Mouse (Mus musculus): ENCODE measurements around the gene Wfdc6b.
"Not testable (repeated sequence)": the region's sequence is repeated elsewhere in the genome, so short reads cannot be mapped to it uniquely, and the experiment has no call there.

The Wfdc6b gene

DNA sequence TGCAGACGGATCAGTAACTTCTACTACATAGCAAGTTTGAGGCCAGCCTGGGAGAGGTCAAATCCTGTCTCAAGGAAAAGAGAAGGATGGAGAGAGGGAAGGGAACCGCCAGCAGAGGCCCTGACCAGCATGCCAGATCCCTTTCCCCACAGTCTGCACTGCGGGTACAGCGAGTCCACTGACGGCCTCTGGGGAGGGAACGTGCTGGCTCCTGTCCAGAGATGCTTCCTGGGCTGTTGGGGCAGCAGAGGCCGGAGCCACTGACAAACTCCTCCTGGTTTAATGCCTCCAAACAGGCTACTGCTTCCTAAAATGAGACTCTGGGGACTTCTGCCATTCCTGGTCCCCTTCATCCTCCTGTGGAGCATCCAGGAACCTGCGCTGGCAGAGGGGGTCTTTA, at the start of gene Wfdc6b, which contains the start of gene Wfdc8:
Gene Wfdc6b, plus strand, starts transcription at position 52 of the 400 bp plus-strand sequence.
Gene Wfdc8, minus strand, starts transcription at position 156 of the 400 bp plus-strand sequence.
- not testable (repeated sequence) for DNase-seq

DNA sequence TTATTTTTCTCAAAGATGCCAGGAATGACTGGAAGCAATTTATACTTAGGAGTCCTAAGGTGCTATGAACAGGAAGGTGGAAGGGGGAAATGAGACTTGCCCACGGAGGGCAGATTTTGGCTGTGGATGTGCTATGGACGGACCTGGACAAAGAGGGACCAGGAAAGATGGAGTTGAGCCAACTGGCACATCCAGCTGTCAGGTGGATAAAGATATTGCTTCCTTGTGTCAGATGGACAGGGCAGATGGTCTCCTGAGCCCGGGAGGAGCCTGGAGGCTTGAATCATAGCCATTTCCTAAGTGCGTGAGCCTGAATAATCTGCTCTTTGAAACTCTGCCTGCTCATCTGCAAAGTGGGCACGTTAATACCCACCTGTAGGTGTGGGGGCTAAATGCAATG, 49.0 kb upstream of the Wfdc6b start:
- DNase-seq, result no peak

DNA sequence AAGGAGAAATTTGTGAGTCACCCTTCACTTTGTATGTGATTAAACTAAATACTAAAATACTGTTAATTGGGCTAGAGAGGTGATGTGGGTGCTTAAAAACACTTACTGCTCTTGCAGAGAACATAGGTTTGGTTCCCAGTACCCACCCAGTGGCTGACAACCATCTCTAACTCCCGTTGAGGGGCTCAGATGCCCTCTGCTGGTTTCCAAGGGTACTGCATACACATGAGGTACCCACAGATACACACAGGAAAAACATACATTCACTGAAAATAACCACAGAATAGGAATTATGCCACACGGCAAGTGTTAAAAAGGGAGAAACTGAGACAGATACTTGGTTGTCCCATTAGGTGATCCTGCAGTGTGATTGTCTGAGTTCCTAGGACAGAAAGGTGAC, 46.3 kb upstream of the Wfdc6b start:
- no peak for DNase-seq

DNA sequence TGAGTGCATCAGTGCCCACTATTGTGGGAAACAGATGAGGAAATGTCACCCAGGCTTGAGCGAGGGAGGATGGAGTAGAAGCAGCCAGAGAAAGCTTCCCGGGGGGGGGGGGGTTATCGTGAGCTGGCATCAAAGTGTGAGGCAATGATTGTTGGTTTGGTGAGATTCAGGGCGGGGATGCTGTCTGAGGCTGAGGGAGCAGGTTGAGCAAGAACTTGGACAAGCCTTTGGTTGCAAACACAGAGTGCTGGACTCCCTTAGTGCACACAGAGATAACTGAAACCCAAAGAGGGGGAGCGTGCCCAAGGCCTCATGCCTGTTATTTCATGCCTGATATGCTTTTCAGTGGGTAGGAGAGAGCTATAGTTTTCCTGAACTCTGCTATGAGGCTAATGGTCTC, 45.9 kb upstream of the Wfdc6b start:
- DNase-seq, result no peak

DNA sequence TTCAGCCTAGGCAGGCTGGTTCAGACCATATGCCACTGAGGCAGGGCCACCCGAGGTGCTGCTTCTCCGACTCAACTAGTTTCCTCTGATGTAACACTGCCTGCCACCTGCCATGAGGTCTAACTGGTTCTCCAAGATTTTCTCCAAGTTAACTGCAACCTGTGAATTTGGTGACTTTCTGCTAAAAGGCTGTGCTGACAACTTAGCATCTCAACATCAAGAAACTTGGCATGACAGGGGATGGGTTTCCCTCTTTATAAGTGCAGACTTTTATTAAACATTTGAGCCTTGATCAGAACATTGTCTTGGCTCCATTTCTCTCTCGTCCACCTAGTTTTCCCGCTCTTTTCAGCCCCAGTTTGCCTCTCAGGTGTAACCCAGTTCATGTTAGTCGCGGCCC, 40.0 kb upstream of the Wfdc6b start, which contains the start of gene Spint3:
Gene Spint3, minus strand, starts transcription at position 101 of the 400 bp plus-strand sequence.
- not testable (repeated sequence) for DNase-seq

DNA sequence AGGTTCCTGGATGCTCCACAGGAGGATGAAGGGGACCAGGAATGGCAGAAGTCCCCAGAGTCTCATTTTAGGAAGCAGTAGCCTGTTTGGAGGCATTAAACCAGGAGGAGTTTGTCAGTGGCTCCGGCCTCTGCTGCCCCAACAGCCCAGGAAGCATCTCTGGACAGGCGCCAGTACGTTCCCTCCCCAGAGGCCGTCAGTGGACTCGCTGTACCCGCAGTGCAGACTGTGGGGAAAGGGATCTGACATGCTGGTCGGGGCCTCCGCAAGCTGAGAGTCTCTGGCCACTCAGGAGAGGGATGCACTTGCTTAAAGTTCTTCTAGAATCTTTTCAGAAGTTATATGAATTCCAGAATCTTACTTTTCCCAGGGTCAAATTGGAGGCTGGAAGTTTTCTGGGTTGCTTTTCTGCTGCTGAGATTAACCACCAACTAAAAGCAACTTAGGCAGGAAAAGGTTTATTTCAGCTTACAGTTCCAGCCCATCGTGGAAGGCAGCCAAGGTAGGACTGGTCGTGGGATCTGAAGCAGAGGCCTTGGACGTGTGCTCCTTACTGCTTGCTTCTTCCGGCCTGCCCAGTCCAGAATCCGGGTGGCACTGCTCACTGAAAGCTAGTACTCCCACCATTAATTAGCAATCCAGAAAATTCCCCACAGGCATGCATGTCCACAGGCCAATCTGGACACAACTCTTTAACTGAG, 28.1 kb upstream of the Wfdc6b start, which contains the start of gene Wfdc6a:
Gene Wfdc6a, minus strand, starts transcription at position 423 of the 701 bp plus-strand sequence.
- DNase-seq, result not testable (repeated sequence)

DNA sequence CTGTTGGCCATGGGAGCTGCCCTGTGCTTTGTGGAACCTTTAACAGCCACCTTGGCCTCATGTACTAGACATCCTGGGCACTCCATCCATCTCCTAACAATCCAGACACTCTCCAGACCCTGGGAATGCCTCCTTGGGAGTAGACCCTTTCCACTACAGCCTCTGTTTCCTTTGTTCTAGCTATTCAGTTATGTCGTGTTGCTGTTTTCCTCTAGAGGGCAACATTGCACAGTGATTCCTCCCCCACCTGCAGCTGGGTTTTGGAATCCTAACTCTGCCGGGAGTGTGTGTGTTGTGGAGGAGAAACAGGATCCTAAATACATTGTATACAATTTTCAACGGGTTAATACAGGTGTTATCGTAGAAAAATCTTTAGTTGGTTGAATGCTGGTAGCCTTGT, 21.3 kb upstream of the Wfdc6b start:
- DNase-seq, result peak; percentile 13

DNA sequence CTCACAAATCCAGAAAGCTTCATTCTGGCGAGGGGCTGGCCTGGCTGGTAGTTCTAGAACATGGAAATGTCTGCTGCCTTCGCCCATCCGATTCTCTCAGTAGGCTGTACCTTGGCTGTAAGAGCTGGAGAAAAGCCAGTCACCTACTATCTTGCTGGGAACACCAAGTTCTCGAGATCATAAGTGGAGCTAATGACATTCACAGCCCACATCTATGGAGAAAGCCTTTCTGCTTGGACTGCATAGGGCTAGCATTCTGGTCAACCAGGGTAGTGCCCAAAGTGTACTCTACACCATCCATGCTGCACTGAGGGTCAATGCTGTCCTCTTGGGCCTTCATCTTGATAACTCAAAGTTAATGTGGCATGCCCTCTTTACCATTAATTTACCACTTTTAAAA, 19.8 kb upstream of the Wfdc6b start, which contains the start of gene Eppin:
Gene Eppin, minus strand, starts transcription at position 101 of the 400 bp plus-strand sequence.
- no peak for DNase-seq

DNA sequence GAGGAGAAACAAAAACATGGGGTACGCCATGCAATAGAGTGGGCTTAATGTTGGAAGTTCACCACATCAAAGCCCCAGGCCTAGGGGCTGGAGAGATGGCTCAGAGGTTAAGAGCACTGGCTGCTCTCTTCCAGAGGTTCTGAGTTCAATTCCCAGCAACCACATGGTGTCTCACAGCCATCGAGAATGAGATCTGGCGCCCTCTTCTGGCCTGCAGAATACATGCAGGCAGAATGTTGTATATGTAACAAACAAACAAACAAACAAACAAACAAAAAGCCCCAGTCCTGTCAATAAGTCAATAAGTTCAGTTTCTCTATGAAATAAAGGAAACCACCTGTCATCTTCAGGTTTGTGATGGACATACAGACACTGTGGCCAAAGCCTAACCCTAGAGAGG, 13.1 kb upstream of the Wfdc6b start:
- DNase-seq, result no peak

DNA sequence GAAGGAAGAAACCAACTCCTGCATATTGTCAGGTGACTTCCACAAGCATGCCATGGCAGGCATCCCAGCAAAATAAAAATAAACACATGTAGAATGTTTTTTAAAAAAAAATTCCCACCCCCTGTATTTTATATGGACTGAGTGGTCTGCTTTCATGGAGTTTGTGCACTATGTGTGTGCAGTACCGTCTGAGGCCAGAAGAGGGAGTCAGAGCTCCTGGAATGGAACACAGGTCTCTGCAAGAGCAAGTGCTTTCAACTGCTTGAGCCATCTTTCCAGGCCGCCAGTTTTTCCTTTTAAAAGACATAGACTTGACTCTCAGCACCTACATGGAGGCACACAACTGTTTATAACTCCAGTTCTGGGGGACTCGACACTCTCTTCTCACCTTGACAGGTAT, 9.8 kb upstream of the Wfdc6b start:
- DNase-seq, result no peak

DNA sequence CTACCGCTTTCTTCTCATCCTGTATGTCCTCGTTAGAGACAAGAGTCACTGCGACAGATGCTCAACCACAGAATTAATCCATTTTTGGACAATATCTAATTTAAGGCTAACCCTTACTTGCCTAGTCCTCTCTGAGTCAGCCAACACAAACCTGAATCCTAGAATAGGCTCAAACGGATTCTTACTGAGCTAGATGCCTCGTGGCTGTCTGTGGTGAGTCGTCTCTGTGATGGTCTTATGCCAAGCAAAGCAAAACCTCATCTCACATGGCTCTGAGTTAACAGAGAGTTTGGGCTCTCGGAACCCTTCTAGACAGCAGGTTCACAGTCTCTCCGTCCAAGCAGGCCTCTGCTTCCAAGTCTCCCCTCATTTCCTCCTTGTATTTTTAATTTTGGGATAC, 8.9 kb upstream of the Wfdc6b start:
- peak; percentile 8 for DNase-seq

DNA sequence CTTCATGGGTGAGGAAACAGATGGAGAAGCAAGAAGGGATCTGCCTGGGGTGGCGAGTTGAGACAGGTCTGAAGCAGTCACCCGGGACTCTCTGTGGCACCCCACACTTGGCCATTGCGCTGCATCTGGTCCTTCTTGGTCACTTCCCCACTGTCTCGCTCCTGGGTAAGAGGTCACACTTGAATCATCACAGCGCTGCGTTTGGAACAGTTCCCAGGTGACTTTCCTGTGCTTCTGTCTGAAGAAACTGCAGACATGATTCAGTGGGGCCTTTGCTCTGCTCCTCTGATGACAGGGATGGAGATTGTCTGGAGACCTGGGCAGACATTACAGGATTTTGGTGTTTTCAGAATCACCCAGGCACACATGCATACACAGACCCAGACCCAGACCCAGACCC, 4.5 kb upstream of the Wfdc6b start:
- DNase-seq, result no peak

DNA sequence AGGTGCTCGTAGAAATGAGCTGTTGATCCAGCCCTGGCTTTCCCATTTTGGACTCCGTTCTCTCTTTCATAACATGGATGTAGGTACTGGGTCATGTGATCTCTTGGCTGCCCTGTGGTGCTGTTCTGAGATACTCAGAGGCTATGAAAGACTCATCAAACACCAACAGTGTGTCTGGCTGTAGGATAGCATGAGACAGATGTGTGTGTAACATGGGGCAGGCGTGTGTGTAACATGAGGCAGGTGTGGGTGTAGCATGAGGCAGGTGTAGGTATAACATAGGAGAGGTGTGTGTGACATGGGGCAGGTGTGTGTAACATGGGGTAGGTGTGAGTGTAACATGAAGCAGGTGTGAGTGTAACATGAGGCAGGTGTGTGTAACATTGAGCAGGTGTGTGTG, 2.1 kb downstream of the Wfdc6b start:
- no peak for DNase-seq

DNA sequence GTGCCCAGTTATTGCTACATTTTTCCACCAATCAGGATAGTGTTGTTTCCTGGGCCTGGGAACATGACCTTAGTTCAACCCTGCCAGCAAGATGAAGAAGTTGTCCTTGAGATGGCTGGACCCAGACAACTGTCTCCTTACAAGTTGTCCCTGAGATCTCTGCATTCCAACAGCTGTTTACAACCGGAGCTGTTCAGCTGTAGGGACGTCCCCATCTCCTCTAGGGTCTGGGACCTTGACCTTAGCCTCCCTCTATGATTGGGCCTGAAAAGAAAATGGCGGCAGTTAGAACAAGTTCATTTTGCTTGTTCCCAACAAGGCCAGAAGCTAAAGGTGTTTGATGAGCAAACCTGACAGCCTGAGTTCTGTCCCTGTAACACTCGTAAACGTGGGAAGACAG, 5.7 kb downstream of the Wfdc6b start:
- no peak for DNase-seq

DNA sequence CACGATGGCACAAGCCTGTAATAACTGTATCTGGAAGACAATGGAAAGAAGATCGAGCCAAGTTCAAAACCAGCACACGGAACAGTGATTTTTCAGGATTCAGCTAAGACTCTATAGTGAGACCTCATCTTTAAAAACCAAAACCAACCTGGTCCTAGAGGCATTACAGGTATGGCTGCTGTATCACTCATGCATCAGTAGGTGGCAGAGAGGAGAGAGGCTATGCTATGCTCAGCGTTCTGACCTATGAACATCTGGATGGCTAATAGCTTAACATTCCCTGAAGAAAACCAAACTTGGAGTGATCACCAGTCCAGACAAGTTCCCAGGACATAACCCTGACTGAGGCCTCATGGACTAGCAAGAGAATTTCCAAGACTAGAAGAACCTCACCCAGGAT, 8.5 kb downstream of the Wfdc6b start:
- no peak for DNase-seq

DNA sequence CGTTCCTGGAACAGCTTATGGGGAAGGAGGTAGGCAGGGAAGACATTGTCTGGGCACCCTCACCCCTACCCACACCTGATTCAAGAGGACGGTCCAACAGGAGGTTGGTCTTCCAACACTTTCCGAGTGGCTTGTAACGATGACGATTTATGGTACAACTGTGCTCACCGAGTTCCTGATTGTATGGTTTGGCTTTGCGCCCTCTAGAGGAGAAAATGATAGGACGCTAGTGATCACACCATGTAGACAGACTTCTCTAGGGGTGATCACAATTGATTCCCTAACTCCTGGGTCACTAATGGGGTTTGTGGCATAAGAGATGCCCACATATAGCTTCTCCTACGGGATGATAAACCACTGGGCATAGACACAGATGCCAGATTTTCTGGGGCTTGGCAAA, 21.9 kb downstream of the Wfdc6b start:
- no peak for DNase-seq

DNA sequence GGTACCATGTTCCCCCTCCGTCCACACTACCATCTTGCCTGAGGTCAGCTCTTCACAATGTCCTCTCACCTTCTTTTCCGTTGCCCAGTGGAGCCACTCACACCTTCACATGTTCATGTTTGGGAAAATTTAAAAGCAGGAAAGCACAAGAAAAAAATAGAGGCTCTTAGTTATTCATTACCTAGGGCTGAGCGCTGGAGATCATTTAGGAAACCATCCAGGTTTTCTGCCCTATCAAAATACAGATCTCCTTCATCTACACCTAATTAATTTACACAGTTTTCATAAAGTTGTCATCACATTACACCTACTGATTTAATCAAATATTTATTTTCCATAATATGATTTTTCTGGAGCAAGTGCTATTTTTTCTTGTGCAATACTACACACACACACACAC, 25.4 kb downstream of the Wfdc6b start, which contains the start of gene Wfdc16:
Gene Wfdc16, minus strand, starts transcription at position 101 of the 400 bp plus-strand sequence.
- DNase-seq, result no peak

DNA sequence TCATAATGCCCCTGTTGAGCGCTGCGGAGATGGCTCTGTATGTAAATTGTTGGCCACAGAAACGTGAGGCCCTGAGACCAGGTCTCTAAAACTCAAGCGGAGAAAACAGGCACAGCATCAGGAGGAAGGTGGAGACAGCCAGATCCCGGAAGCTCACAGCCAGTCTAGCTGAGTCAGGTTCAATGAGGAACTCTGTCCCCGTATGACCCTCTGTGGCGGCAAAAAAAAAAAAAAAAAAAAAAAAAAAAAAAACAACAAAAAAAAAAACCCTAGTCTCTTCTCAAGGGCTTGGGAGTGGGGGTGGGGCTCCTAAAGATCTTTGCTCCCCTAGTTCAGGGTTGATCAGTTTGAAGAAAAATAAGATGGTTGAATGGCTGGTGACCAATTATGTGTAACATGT, 27.8 kb downstream of the Wfdc6b start:
- DNase-seq, result no peak

DNA sequence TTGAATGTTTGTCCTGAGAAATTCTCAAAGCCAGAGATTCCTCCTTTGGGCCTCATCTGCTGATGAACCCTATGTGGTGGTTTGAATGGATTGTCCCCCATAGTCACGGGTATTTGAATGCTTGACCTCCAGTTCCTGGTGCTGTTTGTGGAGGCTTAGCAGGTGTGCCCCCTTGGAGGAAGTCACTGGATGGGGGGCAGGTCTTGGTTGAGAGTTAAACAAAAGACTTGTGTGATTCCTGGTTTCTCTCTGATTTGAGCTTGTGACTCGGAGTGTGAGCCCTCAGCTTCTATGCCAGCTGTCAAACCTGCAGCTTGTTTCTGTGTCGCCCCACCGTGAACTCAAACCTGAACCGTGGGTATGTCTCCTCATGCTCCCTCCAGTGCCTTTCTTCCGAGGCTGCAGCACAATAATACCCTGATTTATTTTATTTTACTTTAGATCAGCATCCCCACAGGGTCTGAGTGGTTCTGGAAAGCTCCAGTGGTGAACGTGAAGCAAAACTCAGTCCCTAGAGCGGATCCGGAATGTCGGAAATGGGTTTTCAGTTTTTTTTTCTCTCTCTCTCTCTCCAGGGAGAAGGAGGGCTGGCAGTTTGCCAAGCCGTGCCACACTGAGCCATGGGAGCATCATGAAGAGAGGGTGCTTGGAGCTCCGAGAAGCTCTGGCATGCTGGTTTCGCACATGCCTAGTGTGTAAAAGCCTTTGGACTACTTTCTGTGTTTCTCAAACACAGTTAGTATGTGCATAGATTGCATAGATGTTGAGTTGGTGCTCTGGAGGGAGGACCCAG, 28.8 kb downstream of the Wfdc6b start:
- peak; percentile 2 for DNase-seq

DNA sequence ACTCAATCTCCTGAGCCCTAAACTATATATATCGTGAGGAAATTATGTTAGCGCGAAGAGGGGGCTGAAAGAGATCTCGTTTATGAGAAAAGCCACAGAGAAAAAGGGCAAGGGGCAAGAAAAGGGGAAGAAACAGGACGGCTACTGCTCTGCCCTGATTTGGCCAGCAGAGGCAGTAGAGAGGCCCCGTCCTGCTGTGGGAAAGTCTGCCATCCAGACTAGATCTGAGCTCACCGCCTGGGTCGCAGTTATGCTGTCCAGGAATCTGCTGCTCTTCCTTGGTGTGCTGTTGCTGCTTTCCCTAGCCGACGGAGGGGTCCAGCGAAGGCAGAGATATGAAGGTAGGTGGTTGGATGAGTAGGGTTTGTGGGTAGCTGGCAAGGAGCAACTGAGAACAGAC, 42.5 kb downstream of the Wfdc6b start, which contains the start of gene Wfdc10:
Gene Wfdc10, plus strand, starts transcription at position 189 of the 400 bp plus-strand sequence.
- no peak for DNase-seq

DNA sequence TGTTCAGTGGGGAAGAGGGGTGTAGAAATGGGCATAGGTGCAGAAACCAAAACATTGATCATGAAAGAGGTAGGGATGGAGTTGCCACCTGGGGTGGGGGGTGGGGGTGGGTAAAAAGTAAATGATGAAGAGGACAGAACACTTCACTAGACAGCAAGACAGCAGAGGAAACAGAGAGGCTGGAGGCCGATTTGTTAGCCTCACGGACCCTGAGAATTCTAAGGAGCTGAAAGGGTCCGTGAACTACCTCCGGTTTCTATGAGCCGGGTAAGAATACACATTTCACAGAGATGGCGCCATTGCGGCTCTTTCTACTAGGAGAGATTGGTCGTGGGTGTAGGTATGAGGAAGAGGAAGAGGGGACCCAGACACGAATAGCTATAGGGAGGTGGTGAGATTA, 43.2 kb downstream of the Wfdc6b start, which contains the start of gene Wfdc9:
Gene Wfdc9, minus strand, starts transcription at position 101 of the 400 bp plus-strand sequence.
- DNase-seq, result no peak

DNA sequence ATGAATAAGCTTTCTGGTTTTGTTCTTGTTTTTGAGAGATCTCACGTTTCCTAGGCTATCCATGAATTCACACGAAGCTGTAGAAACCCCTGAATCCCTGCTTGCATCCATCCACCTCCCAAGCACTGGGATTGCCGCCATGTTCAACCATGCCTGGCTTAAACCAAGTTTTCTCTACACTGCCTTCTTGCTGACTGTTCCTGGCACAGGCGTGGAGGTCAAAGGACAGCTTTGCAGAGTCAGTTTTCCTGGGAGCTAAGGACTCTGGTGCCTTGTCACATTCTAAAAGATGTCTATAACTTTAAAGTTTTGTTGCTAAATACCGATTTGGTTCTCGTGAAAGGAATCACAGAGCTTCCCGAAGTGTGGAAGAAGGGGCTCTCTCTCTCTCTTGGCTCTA, 51.5 kb downstream of the Wfdc6b start:
- DNase-seq, result no peak

Measured in right cerebral cortex, adult 18-20 months (tissue).